Mouse (Mus musculus) intestine, embryonic 16.5 days (tissue): ENCODE measurements at regions not wholly inside any gene's neighbourhood (a gene's known extent, or its start where the extent isn't known, plus 50 kb on each side); places are given as distances from the start of the nearest gene placed in this dataset.

Source experiments
- ATAC-seq: fragments of 200-750 bp; cut with Nextera tagmentation; 2 replicates; pipeline ENCODE4 v1.8.0; 2017; ENCODE audit warnings: moderate TSS enrichment, moderate library complexity
- H3K27ac ChIP-seq: fragments of 300-500 bp; sonication (generic); 2 replicates; pipeline ENCODE4 v1.5.1; 2014; ENCODE audit warnings: mild to moderate bottlenecking, low read length
- H3K27me3 ChIP-seq: fragments of 300-500 bp; sonication (generic); replicated peaks from 2 replicates; pipeline ENCODE4 v1.6.1; 2014; ENCODE audit warnings: low read length, control low read depth, mixed read lengths; ENCODE audit not compliant: control insufficient read depth, insufficient read depth
- H3K36me3 ChIP-seq: fragments of 300-500 bp; sonication (generic); 2 replicates; pipeline ENCODE4 v1.6.1; 2014; ENCODE audit warnings: low read length, control low read depth; ENCODE audit not compliant: control insufficient read depth, insufficient read depth
- H3K4me1 ChIP-seq: fragments of 300-500 bp; sonication (generic); 2 replicates; pipeline ENCODE4 v1.6.1; 2014; ENCODE audit warnings: low read length, control low read depth, mixed read lengths; ENCODE audit not compliant: control insufficient read depth, insufficient read depth
- H3K4me2 ChIP-seq: fragments of 300-500 bp; sonication (generic); 2 replicates; pipeline ENCODE4 v1.6.1; 2014; ENCODE audit warnings: low read depth, low read length, control low read depth
- H3K4me3 ChIP-seq: fragments of 300-500 bp; sonication (generic); 2 replicates; pipeline ENCODE4 v1.5.1; 2014; ENCODE audit warnings: mild to moderate bottlenecking, low read length
- H3K9ac ChIP-seq: fragments of 300-500 bp; sonication (generic); 2 replicates; pipeline ENCODE4 v1.6.1; 2014; ENCODE audit warnings: low read depth, low read length
- H3K9me3 ChIP-seq: fragments of 300-500 bp; sonication (generic); 2 replicates; pipeline ENCODE4 v1.6.1; 2016; ENCODE audit warnings: low read length, control low read depth; ENCODE audit not compliant: control insufficient read depth
- WGBS: fragments of 180-500 bp; shearing (Covaris S2); extraction: QIAGEN DNeasy Blood & Tissue Kit; methylation state at CpG from one replicate; pipeline ENCODE4 v1.1.7; 2014; 5-methylcytosine and 5-hydroxymethylcytosine counted together

DNA sequence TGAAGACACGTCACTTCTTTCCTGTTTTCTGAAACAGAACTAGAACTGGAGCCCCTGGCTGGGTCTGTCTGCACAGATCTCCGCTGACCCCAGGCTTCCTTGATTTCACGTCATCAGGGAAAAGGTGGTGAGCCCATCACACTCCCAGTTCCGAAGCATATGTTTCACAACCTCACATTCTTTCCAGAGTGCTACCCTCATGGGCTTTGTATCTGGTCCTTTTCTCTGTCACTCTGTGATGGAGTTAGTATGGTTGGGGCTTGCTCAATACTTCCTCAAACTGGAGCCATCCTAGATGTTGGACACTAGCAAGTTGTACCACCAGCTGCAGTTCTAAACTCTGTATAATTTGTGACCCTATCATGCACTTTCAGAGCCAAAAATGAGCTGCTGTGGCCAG, 125.8 kb upstream of the Cox10 start:
- H3K36me3 ChIP-seq: no peaks in the 10 kb centered on the region
- H3K27ac ChIP-seq: no peak overlapping the region
- H3K4me2 ChIP-seq: no peak overlapping the region
- H3K9me3 ChIP-seq: no peaks in the 10 kb centered on the region
- no peaks in the 10 kb centered on the region for H3K4me1 ChIP-seq
- H3K9ac ChIP-seq: no peak overlapping the region
- ATAC-seq: no peak
- WGBS: 88% methylated on average over 4 of the region's 4 CpGs
- H3K4me3 ChIP-seq: no peak overlapping the region
- H3K27me3 ChIP-seq: no peaks in the 10 kb centered on the region

DNA sequence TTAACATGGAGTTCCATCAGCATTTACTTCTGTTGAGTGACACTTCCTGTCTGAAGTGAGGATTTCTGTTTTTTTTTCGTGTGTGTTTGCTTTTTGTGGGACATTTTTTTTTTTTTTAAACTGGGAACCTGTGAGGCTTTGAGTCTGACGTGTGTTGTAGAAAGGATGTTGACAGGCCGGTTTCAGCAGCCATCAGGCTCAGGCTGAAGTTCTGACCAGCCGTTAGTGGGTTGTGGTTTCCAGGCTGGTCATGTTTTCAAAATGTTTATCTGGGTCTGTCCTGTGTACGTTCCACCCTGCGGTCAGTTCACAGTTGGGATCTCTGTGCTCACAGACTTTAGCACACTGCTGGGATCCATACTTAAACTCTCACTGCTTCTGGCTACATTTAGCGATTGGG, 125.0 kb upstream of the Cox10 start:
- Histone ChIP-seq H3K9ac (no peak overlapping the region), H3K27ac (no peak overlapping the region), H3K4me1 (no peaks in the 10 kb centered on the region), H3K4me2 (no peak overlapping the region), H3K36me3 (no peaks in the 10 kb centered on the region), H3K4me3 (no peak overlapping the region), H3K9me3 (no peaks in the 10 kb centered on the region), H3K27me3 (no peaks in the 10 kb centered on the region)
- no peak for ATAC-seq
- WGBS: 58% methylated on average over 7 of the region's 7 CpGs

DNA sequence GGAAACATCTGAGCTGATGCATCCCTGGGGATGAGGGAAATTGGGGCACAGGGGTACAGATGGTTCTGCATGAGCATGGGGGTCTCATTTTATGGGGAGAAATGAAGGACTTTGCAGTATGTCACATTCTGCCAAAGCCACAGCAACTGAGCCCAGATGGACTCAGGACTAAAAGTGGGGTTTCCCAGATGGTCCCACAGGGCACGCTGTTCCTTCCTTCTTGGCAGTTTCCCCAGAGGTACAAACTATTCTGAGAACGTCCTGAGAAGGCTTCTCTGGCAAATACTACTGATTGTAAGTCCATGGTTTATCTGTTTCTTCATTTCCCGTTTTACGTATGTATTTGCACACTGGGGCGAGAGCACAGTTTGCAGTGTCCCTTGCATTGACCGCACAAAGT, 121.6 kb upstream of the Cox10 start:
- Histone ChIP-seq H3K4me2 (no peak overlapping the region), H3K27me3 (no peaks in the 10 kb centered on the region), H3K36me3 (no peaks in the 10 kb centered on the region), H3K4me3 (no peak overlapping the region), H3K9me3 (no peaks in the 10 kb centered on the region), H3K27ac (no peak overlapping the region), H3K4me1 (no peaks in the 10 kb centered on the region), H3K9ac (no peak overlapping the region)
- 81% methylated on average over 6 of the region's 6 CpGs for WGBS
- no peak for ATAC-seq

DNA sequence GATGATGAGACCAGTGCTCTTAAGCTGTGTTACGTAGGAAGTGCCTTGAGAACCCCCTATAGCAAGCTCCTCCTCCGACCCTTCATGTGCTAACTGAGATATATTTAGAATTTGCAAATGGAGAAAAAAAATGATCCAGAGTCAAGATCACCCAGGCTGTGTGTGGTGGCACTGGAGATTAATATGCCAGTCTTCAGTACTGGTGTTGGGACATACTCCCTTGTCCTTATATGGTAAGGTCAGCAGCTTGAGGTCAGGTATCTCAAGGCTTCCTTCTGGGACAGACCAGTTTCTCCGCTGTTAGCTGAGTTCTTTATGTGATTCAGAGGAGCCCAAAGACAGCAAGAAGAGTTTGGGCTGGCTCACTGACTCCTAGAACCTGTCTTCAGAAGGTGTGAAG, 116.0 kb upstream of the Cox10 start:
- 84% methylated on average over 3 of the region's 3 CpGs for WGBS
- H3K4me1 ChIP-seq: no peaks in the 10 kb centered on the region
- no peak for ATAC-seq
- no peak overlapping the region for H3K27ac ChIP-seq
- no peak overlapping the region for H3K4me3 ChIP-seq
- no peaks in the 10 kb centered on the region for H3K36me3 ChIP-seq
- no peak overlapping the region for H3K4me2 ChIP-seq
- no peak overlapping the region for H3K9ac ChIP-seq
- no peaks in the 10 kb centered on the region for H3K27me3 ChIP-seq
- H3K9me3 ChIP-seq: no peaks in the 10 kb centered on the region

DNA sequence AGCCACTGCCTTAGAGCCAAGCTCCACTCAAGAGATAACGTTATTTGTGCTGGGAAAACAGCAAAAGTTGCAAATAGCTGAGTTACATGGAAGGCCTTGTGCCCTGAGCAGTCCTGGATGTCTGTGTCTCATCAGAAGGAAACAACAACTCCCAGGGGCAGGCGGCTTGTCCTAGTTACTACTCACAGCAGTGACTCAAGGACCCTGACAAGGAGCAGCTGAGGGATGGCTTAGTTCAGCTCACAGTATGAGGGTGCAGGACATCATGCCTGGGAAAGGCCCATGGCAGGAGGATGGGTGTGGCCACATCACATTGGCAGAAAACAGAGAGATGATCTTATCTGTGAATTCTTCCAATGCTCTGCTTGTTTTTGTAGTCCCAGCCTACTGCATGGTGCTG, 109.4 kb upstream of the Cox10 start:
- Histone ChIP-seq H3K4me2 (no peak overlapping the region), H3K4me3 (no peak overlapping the region), H3K9ac (no peak overlapping the region), H3K4me1 (0 out of 2 replicates have a peak, but pooled peaks cover 4% of the 10 kb centered on the region), H3K27me3 (no peaks in the 10 kb centered on the region), H3K9me3 (no peaks in the 10 kb centered on the region), H3K27ac (no peak overlapping the region), H3K36me3 (no peaks in the 10 kb centered on the region)
- ATAC-seq: no peak
- 63% methylated on average over 2 of the region's 2 CpGs for WGBS

DNA sequence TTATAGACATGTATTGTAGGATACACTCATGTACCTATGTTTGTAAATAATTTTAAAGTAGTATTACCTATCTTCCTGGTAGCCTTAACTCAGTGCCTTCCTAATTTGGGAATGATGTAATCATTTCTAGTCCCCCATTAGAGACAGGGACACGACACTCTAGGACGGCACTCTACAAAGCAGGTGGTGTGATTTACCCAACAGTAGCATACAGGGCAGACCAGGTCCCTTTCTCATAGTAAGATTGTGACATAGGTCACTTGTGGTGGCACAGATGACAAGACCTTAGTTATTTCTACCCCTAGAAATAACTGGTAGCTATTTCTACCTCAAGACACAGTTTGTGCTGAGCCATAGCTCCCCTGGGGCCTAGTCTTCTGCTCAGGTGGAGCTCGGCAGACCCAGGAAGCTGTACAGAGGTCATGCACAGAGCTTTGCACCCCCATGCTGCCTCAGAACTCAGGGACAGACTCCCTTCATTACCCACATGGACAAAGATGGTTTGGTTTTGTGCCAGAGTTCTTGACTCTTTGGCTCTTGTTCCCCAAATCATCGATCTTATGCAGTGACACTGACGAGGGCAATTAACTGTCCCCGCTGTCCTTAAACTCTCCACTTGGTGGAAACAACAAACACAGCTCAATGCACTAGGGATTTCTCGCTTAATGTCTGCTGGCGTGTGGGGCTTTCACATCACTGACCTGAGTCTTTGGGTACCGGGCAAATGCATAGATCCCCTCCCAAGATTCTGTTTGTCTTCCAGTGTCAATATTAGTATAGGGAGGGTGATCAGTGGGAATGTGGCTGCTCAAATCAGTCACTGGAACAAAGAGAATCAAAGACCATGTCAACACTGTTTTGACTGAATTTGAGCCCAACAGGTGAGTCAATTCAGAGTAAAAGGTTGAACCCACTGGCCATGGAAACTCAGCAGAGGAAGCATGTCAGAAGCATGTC, 108.5 kb upstream of the Cox10 start:
- H3K9ac ChIP-seq: no peak overlapping the region
- no peak for ATAC-seq
- H3K9me3 ChIP-seq: no peaks in the 10 kb centered on the region
- no peak overlapping the region for H3K27ac ChIP-seq
- no peaks in the 10 kb centered on the region for H3K36me3 ChIP-seq
- 56% methylated on average over 9 of the region's 9 CpGs for WGBS
- H3K4me1 ChIP-seq: 0 out of 2 replicates have a peak, but pooled peaks cover 4% of the 10 kb centered on the region
- no peak overlapping the region for H3K4me2 ChIP-seq
- H3K4me3 ChIP-seq: no peak overlapping the region
- H3K27me3 ChIP-seq: no peaks in the 10 kb centered on the region

DNA sequence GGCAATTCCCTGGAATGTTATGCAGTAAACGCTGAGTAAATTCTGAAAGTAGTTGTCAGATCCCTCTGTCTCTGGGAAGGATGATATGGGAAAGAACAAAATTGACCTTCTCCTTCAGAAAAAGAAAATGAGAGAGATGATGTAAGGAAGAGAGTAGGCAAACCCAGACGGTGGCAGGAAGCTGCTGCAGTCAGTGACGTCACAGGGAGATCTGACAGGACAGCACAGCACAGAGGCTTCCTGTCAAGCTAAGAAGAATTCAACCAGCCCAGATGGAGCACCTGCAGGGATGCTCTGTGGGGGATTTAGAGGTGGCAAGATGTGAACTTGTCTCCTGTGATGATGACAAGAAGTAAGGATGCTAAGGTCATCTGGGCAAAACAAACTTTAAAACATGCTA, 107.7 kb upstream of the Cox10 start:
- Histone ChIP-seq H3K27me3 (no peaks in the 10 kb centered on the region), H3K27ac (no peak overlapping the region), H3K9me3 (no peaks in the 10 kb centered on the region), H3K4me2 (no peak overlapping the region), H3K36me3 (no peaks in the 10 kb centered on the region), H3K9ac (no peak overlapping the region), H3K4me3 (no peak overlapping the region), H3K4me1 (0 out of 2 replicates have a peak, but pooled peaks cover 4% of the 10 kb centered on the region)
- WGBS: 41% methylated on average over 3 of the region's 3 CpGs
- no peak for ATAC-seq

DNA sequence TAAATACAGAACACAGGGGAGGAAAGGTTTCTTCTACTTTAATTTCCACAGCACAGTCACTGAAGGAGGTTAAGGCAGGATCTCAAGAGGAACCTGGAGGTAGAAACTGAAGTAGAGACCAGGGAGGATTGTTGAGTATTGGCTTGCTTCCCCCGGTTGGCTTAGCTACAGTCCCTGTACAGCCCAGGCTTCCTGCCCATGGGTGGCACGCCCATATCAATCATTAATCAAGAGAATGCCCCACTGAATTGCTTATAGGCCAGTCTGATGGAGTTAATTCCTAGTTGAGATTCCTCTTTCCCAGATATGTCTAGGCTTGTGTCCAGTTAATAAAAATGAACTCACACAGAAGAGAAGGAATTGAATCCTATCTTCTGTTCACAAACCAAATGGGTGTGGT, 107.3 kb upstream of the Cox10 start:
- 0 out of 2 replicates have a peak, but pooled peaks cover 4% of the 10 kb centered on the region for H3K4me1 ChIP-seq
- no peaks in the 10 kb centered on the region for H3K36me3 ChIP-seq
- H3K4me2 ChIP-seq: no peak overlapping the region
- H3K9me3 ChIP-seq: no peaks in the 10 kb centered on the region
- no peaks in the 10 kb centered on the region for H3K27me3 ChIP-seq
- H3K9ac ChIP-seq: no peak overlapping the region
- WGBS: 58% methylated on average over 2 of the region's 2 CpGs
- H3K27ac ChIP-seq: no peak overlapping the region
- ATAC-seq: no peak
- no peak overlapping the region for H3K4me3 ChIP-seq

DNA sequence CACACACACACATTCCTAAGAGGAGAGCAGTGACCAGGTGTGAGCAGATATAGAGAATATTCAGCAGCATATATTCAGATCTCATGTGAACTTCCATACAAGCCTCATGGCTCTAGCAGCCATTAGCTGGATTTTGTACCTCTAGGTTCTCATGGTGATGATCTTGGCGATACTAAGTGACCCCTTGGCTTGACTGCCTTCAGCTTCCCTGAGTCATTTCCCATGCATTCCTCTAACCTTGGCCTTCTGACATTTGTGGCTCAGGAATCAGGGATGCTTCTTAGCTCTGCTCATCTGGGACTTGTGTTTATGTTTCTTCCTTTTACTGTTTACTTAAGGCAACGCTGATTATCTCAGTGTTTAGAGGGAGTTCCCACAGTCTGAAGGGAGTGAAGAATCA, 100.8 kb upstream of the Cox10 start:
- no peak overlapping the region for H3K27ac ChIP-seq
- no peak; the same call in 1 of the 2 replicates for ATAC-seq
- no peaks in the 10 kb centered on the region for H3K36me3 ChIP-seq
- no peak overlapping the region for H3K4me3 ChIP-seq
- H3K4me1 ChIP-seq: no peaks in the 10 kb centered on the region; the same call in 1 of the 2 replicates
- H3K9ac ChIP-seq: no peak overlapping the region
- no peaks in the 10 kb centered on the region for H3K27me3 ChIP-seq
- no peaks in the 10 kb centered on the region for H3K9me3 ChIP-seq
- H3K4me2 ChIP-seq: no peak overlapping the region
- WGBS: 13% methylated on average over 2 of the region's 2 CpGs
